Mouse (Mus musculus): Measurements from ENCODE around the gene Acot2.
"Not testable (repeated sequence)": the region's sequence is repeated elsewhere in the genome, so short reads cannot be mapped to it uniquely, and the experiment has no call there.

Gene Acot2

GRCm38 (mm10) chr12:83987583-83988441, at the start of gene Acot2:
Gene Acot2, plus strand, starts transcription at chr12:83987861.
- peak; percentile 69 to 71 for DNase-seq (ENCODE audit: low spot score in 2 of 2)

GRCm38 (mm10) chr12:83938592-83938991, 49.1 kb upstream of the Acot2 start:
- not testable (repeated sequence) for DNase-seq (ENCODE audit: low spot score in 2 of 2)

GRCm38 (mm10) chr12:83939332-83939731, 48.3 kb upstream of the Acot2 start:
- no peak for DNase-seq (ENCODE audit: low spot score in 2 of 2)

GRCm38 (mm10) chr12:83940031-83940430, 47.6 kb upstream of the Acot2 start:
- no peak for DNase-seq (ENCODE audit: low spot score in 2 of 2)

GRCm38 (mm10) chr12:83941938-83942337, 45.7 kb upstream of the Acot2 start:
- DNase-seq (ENCODE audit: low spot score in 2 of 2): no peak

GRCm38 (mm10) chr12:83947260-83947811, 40.3 kb upstream of the Acot2 start:
- DNase-seq (ENCODE audit: low spot score in 2 of 2): no peak

GRCm38 (mm10) chr12:83949043-83949442, 38.6 kb upstream of the Acot2 start:
- no peak for DNase-seq (ENCODE audit: low spot score in 2 of 2)

GRCm38 (mm10) chr12:83949776-83950492, 37.7 kb upstream of the Acot2 start:
- no peak for DNase-seq (ENCODE audit: low spot score in 2 of 2)

GRCm38 (mm10) chr12:83950493-83950839, 37.2 kb upstream of the Acot2 start, which contains the start of gene Riox1:
Gene Riox1, plus strand, starts transcription at chr12:83950608.
- DNase-seq (ENCODE audit: low spot score in 2 of 2): peak; percentile 67 to 72

GRCm38 (mm10) chr12:83950840-83951701, 36.6 kb upstream of the Acot2 start:
- DNase-seq (ENCODE audit: low spot score in 2 of 2): peak; percentile 21 to 46

- DNase-seq (ENCODE audit: low spot score in 2 of 2): no peak
Observed at GRCm38 (mm10) chr12:83951711-83952575, 35.7 kb upstream of the Acot2 start.

- no peak for DNase-seq (ENCODE audit: low spot score in 2 of 2)
Observed at GRCm38 (mm10) chr12:83958278-83958677, 29.4 kb upstream of the Acot2 start.

- no peak for DNase-seq (ENCODE audit: low spot score in 2 of 2)
Observed at GRCm38 (mm10) chr12:83965235-83965634, 22.4 kb upstream of the Acot2 start.

GRCm38 (mm10) chr12:83972117-83972516, 15.5 kb upstream of the Acot2 start:
- DNase-seq (ENCODE audit: low spot score in 2 of 2): peak in 1 of 2 experiments; percentile 48

- DNase-seq (ENCODE audit: low spot score in 2 of 2): no peak
Observed at GRCm38 (mm10) chr12:83978862-83979261, 8.8 kb upstream of the Acot2 start.

- DNase-seq (ENCODE audit: low spot score in 2 of 2): no peak
Observed at GRCm38 (mm10) chr12:83981615-83982014, 6.0 kb upstream of the Acot2 start.

- no peak for DNase-seq (ENCODE audit: low spot score in 2 of 2)
Observed at GRCm38 (mm10) chr12:83984752-83985151, 2.9 kb upstream of the Acot2 start, which contains the start of gene Heatr4. Gene Heatr4, minus strand, starts transcription at chr12:83984852.

- no peak for DNase-seq (ENCODE audit: low spot score in 2 of 2)
Observed at GRCm38 (mm10) chr12:83987242-83987582, 449 bp upstream of the Acot2 start.

- no peak for DNase-seq (ENCODE audit: low spot score in 2 of 2)
Observed at GRCm38 (mm10) chr12:83988483-83988882, 822 bp downstream of the Acot2 start.

- no peak for DNase-seq (ENCODE audit: low spot score in 2 of 2)
Observed at GRCm38 (mm10) chr12:83989378-83989777, 1.7 kb downstream of the Acot2 start.

- DNase-seq (ENCODE audit: low spot score in 2 of 2): no peak
Observed at GRCm38 (mm10) chr12:83997221-83997620, 9.6 kb downstream of the Acot2 start.

All from thymus, postnatal 10 days (tissue).